Mouse (Mus musculus): ENCODE data around the gene Slc35b2. TPM values are rescaled to one million over a fixed set of nuclear protein-coding genes. Genes with fewer than 3 reads are reported as not detected.

Slc35b2 gene
- polyA plus RNA-seq, 1 experiment from 2014 or later, result 96.2 TPM

DNA sequence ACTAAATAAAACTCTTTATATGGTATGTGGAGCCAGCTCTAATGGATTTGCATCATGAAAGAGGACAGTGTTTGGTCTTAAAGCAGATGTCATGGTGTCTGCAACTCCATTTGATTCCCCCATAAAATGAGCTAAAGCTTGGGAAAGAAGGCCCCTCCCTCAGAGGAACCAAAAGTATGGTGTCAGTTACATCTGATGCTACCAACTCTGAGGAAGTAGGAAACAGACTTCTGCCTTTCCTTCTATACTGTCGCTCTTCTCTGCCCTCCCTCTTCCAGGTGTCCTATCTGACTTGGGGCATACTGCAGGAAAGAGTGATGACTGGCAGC lies 2.3 kb downstream of the Slc35b2 start:
- Histone ChIP-seq H3K27me3 (replicated peaks; ENCODE audit: control insufficient read depth, insufficient read depth, low read length) (no peaks in the 10 kb centered on the region), H3K4me1 (ENCODE audit: control insufficient read depth, insufficient read depth, low read depth, low read length) (peaks cover 11% of the 10 kb centered on the region)

GRCm38 (mm10) chr17:45566360-45567161 lies 2.9 kb downstream of the Slc35b2 start:
- H3K4me1 ChIP-seq (ENCODE audit: control insufficient read depth, insufficient read depth, low read depth, low read length), result peaks cover 17% of the 10 kb centered on the region
- no peak overlapping the region for H3K4me3 ChIP-seq (ENCODE audit: low read length)
- no peaks in the 10 kb centered on the region for H3K9me3 ChIP-seq (ENCODE audit: control insufficient read depth, low read length)
- no peak overlapping the region for H3K4me2 ChIP-seq (ENCODE audit: low read length)
- 59% methylated on average over 18 of the region's 18 CpGs for WGBS
- H3K27ac ChIP-seq (ENCODE audit: low read depth, low read length), result peak overlapping the region; percentile 16; the same call in 1 of the 2 replicates
- ATAC-seq, result 0 out of 2 replicates have a peak, but pooled peaks have one; percentile 1
- peaks cover 43% of the 10 kb centered on the region for H3K36me3 ChIP-seq (ENCODE audit: control insufficient read depth, insufficient read depth, low read length)
- H3K9ac ChIP-seq (ENCODE audit: low read depth, low read length), result no peak overlapping the region
- H3K27me3 ChIP-seq (replicated peaks; ENCODE audit: control insufficient read depth, insufficient read depth, low read length), result no peaks in the 10 kb centered on the region

More for the DNA sequence above, 2.3 kb downstream of the Slc35b2 start:
- Histone ChIP-seq H3K36me3 (ENCODE audit: control insufficient read depth, insufficient read depth, low read length) (peaks cover 40% of the 10 kb centered on the region), H3K9ac (ENCODE audit: low read depth, low read length) (no peak overlapping the region), H3K27ac (ENCODE audit: low read depth, low read length) (no peak overlapping the region), H3K4me2 (ENCODE audit: low read length) (no peak overlapping the region), H3K9me3 (ENCODE audit: control insufficient read depth, low read length) (no peaks in the 10 kb centered on the region), H3K4me3 (ENCODE audit: low read length) (no peak overlapping the region)
- ATAC-seq, result no peak
- 88% methylated on average over 1 of the region's 1 CpGs for WGBS

GRCm38 (mm10) chr17:45567162-45567601 lies 3.5 kb downstream of the Slc35b2 start:
- Histone ChIP-seq H3K9ac (ENCODE audit: low read depth, low read length) (no peak overlapping the region), H3K4me3 (ENCODE audit: low read length) (no peak overlapping the region), H3K4me1 (ENCODE audit: control insufficient read depth, insufficient read depth, low read depth, low read length) (peaks cover 21% of the 10 kb centered on the region), H3K4me2 (ENCODE audit: low read length) (no peak overlapping the region), H3K27ac (ENCODE audit: low read depth, low read length) (0 out of 2 replicates have a peak overlapping the region, but pooled peaks have one; percentile 16), H3K27me3 (replicated peaks; ENCODE audit: control insufficient read depth, insufficient read depth, low read length) (no peaks in the 10 kb centered on the region), H3K36me3 (ENCODE audit: control insufficient read depth, insufficient read depth, low read length) (peaks cover 43% of the 10 kb centered on the region), H3K9me3 (ENCODE audit: control insufficient read depth, low read length) (no peaks in the 10 kb centered on the region)
- 30% methylated on average over 4 of the region's 4 CpGs for WGBS
- ATAC-seq, result 0 out of 2 replicates have a peak, but pooled peaks have one; percentile 0

GRCm38 (mm10) chr17:45568990-45569389 lies 5.3 kb downstream of the Slc35b2 start:
- H3K27ac ChIP-seq (ENCODE audit: low read depth, low read length), result no peak overlapping the region
- H3K9me3 ChIP-seq (ENCODE audit: control insufficient read depth, low read length), result no peaks in the 10 kb centered on the region
- WGBS, result 89% methylated on average over 12 of the region's 12 CpGs
- no peak overlapping the region for H3K9ac ChIP-seq (ENCODE audit: low read depth, low read length)
- no peak overlapping the region for H3K4me3 ChIP-seq (ENCODE audit: low read length)
- ATAC-seq, result no peak
- no peaks in the 10 kb centered on the region for H3K27me3 ChIP-seq (replicated peaks; ENCODE audit: control insufficient read depth, insufficient read depth, low read length)
- H3K36me3 ChIP-seq (ENCODE audit: control insufficient read depth, insufficient read depth, low read length), result peaks cover 43% of the 10 kb centered on the region
- peaks cover 21% of the 10 kb centered on the region for H3K4me1 ChIP-seq (ENCODE audit: control insufficient read depth, insufficient read depth, low read depth, low read length)
- no peak overlapping the region for H3K4me2 ChIP-seq (ENCODE audit: low read length)

- Histone ChIP-seq H3K4me1 (ENCODE audit: control insufficient read depth, insufficient read depth, low read depth, low read length) (peaks cover 21% of the 10 kb centered on the region), H3K9me3 (ENCODE audit: control insufficient read depth, low read length) (no peaks in the 10 kb centered on the region), H3K4me3 (ENCODE audit: low read length) (no peak overlapping the region), H3K27me3 (replicated peaks; ENCODE audit: control insufficient read depth, insufficient read depth, low read length) (no peaks in the 10 kb centered on the region), H3K9ac (ENCODE audit: low read depth, low read length) (no peak overlapping the region), H3K4me2 (ENCODE audit: low read length) (no peak overlapping the region), H3K36me3 (ENCODE audit: control insufficient read depth, insufficient read depth, low read length) (peaks cover 43% of the 10 kb centered on the region), H3K27ac (ENCODE audit: low read depth, low read length) (no peak overlapping the region)
- no peak for ATAC-seq
- WGBS, result 93% methylated on average over 4 of the region's 4 CpGs
Measured at GRCm38 (mm10) chr17:45569999-45570398, 6.3 kb downstream of the Slc35b2 start.

GRCm38 (mm10) chr17:45572103-45573086 lies 8.7 kb downstream of the Slc35b2 start:
- WGBS, result under 1% methylated on average over 46 of the region's 57 CpGs
- Histone ChIP-seq H3K27ac (ENCODE audit: low read depth, low read length) (peak overlapping the region; percentile 98), H3K4me2 (ENCODE audit: low read length) (peak overlapping the region; percentile 84), H3K27me3 (replicated peaks; ENCODE audit: control insufficient read depth, insufficient read depth, low read length) (no peaks in the 10 kb centered on the region), H3K9me3 (ENCODE audit: control insufficient read depth, low read length) (no peaks in the 10 kb centered on the region), H3K36me3 (ENCODE audit: control insufficient read depth, insufficient read depth, low read length) (peaks cover 32% of the 10 kb centered on the region), H3K4me3 (ENCODE audit: low read length) (peak overlapping the region; percentile 100), H3K4me1 (ENCODE audit: control insufficient read depth, insufficient read depth, low read depth, low read length) (peaks cover 20% of the 10 kb centered on the region), H3K9ac (ENCODE audit: low read depth, low read length) (peak overlapping the region; percentile 99)
- ATAC-seq, result peak; percentile 50

DNA sequence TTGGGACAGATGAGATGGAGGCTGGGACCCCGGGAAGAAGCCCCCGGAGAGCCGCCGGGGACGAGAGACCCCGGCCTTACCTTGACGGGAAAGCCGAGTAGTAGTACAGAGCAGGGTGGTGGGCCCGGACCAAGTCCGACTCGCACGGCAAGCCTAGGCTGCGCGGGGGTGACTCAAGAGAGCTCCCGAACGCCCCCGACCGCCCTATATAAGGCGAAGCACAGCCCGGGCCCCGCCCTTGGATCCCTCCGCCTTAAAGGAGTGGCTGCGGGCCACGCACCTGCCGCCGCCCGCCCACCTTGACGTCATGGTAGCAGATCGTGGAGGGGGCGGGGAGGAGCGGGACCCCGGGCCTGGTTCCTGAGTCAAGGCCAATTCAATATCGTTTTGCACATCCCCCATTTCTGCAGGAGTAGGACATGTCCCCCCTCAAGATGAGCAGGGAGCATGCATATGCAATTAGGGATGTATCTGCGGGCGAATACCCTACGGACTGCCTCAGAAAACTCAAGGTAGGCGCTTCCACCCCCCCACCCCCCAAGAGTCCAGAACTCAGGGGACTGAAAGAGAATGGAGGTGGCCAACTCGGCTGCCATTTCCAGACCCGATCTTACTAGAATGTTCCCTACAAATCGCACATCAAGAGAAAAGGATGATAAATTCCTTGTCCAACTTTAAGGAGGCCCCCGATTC lies 9.6 kb downstream of the Slc35b2 start, which contains the start of gene Hsp90ab1:
Hsp90ab1 (minus strand) TSS at position 185 of the 693 bp plus-strand sequence.
- H3K27me3 ChIP-seq (replicated peaks; ENCODE audit: control insufficient read depth, insufficient read depth, low read length), result no peaks in the 10 kb centered on the region
- H3K4me2 ChIP-seq (ENCODE audit: low read length), result peak within 1 kb of the TSS; percentile 84
- peaks cover 28% of the 10 kb centered on the region for H3K36me3 ChIP-seq (ENCODE audit: control insufficient read depth, insufficient read depth, low read length)
- ATAC-seq, result peak; percentile 82
- H3K27ac ChIP-seq (ENCODE audit: low read depth, low read length), result peak within 1 kb of the TSS; percentile 98
- under 1% methylated on average over 35 of the region's 41 CpGs for WGBS
- H3K4me3 ChIP-seq (ENCODE audit: low read length), result peak within 1 kb of the TSS; percentile 100
- peak within 1 kb of the TSS; percentile 99 for H3K9ac ChIP-seq (ENCODE audit: low read depth, low read length)
- no peaks in the 10 kb centered on the region for H3K9me3 ChIP-seq (ENCODE audit: control insufficient read depth, low read length)
- peaks cover 20% of the 10 kb centered on the region for H3K4me1 ChIP-seq (ENCODE audit: control insufficient read depth, insufficient read depth, low read depth, low read length)

GRCm38 (mm10) chr17:45573780-45574123 lies 10.1 kb downstream of the Slc35b2 start:
- Histone ChIP-seq H3K27ac (ENCODE audit: low read depth, low read length) (peak overlapping the region; percentile 98), H3K4me3 (ENCODE audit: low read length) (peak overlapping the region; percentile 100), H3K27me3 (replicated peaks; ENCODE audit: control insufficient read depth, insufficient read depth, low read length) (no peaks in the 10 kb centered on the region), H3K4me2 (ENCODE audit: low read length) (peak overlapping the region; percentile 84), H3K9me3 (ENCODE audit: control insufficient read depth, low read length) (no peaks in the 10 kb centered on the region), H3K9ac (ENCODE audit: low read depth, low read length) (peak overlapping the region; percentile 99), H3K4me1 (ENCODE audit: control insufficient read depth, insufficient read depth, low read depth, low read length) (peaks cover 20% of the 10 kb centered on the region), H3K36me3 (ENCODE audit: control insufficient read depth, insufficient read depth, low read length) (peaks cover 23% of the 10 kb centered on the region)
- ATAC-seq, result peak; percentile 76
- WGBS, result under 1% methylated on average over 18 of the region's 18 CpGs
